Mouse (Mus musculus) lung, embryonic 15.5 days (tissue): ENCODE data around the gene Oscar. TPM values are rescaled to one million over a fixed set of nuclear protein-coding genes. Genes with fewer than 3 reads are reported as not detected.
"Not testable (repeated sequence)": the region's sequence is repeated elsewhere in the genome, so short reads cannot be mapped to it uniquely, and the experiment has no call there.

Experiments used
- ATAC-seq: fragments of 200-750 bp; cut with Nextera tagmentation; 2 replicates; pipeline ENCODE4 v1.8.0; 2017; ENCODE audit warnings: moderate number of reproducible peaks, borderline replicate concordance; ENCODE audit not compliant: low FRiP score, low TSS enrichment; ENCODE audit errors: extremely low read depth
- H3K27ac ChIP-seq: fragments of 300-500 bp; sonication (generic); 2 replicates; pipeline ENCODE4 v1.5.1; 2015; ENCODE audit warnings: moderate library complexity, mild to moderate bottlenecking, inconsistent platforms
- H3K27me3 ChIP-seq: fragments of 300-500 bp; sonication (generic); 2 replicates; pipeline ENCODE4 v1.6.1; 2015; ENCODE audit warnings: inconsistent platforms
- H3K36me3 ChIP-seq: fragments of 300-500 bp; sonication (generic); 2 replicates; pipeline ENCODE4 v1.6.1; 2015; ENCODE audit warnings: inconsistent platforms
- H3K4me1 ChIP-seq: fragments of 300-500 bp; sonication (generic); 2 replicates; pipeline ENCODE4 v1.6.1; 2015; ENCODE audit warnings: inconsistent platforms
- H3K4me2 ChIP-seq: fragments of 300-500 bp; sonication (generic); 2 replicates; pipeline ENCODE4 v1.6.1; 2015; ENCODE audit warnings: inconsistent platforms, mild to moderate bottlenecking, moderate library complexity
- H3K4me3 ChIP-seq: fragments of 300-500 bp; sonication (generic); 2 replicates; pipeline ENCODE4 v1.5.1; 2015; ENCODE audit warnings: mild to moderate bottlenecking, inconsistent platforms
- H3K9ac ChIP-seq: fragments of 300-500 bp; sonication (generic); 2 replicates; pipeline ENCODE4 v1.6.1; 2015; ENCODE audit warnings: inconsistent platforms
- H3K9me3 ChIP-seq: fragments of 300-500 bp; sonication (generic); 2 replicates; pipeline ENCODE4 v1.6.1; 2016; ENCODE audit warnings: inconsistent platforms
- WGBS: fragments of 180-500 bp; shearing (Covaris S2); methylation state at CpG from one replicate; pipeline ENCODE4 v1.1.7; 2015; 5-methylcytosine and 5-hydroxymethylcytosine counted together
- microRNA-seq: library from miRNA; unstranded; fragments of <30 nt; microRNA quantifications from one replicate; pipeline ENCODE4, GENCODE M21; 2016
- polyA plus RNA-seq: library from polyadenylated mRNA; unstranded; fragments of >200 nt; fragmentation: Nextera tagmentation; extraction: Ambion mirVana; gene quantifications from 2 replicates; pipeline ENCODE4 v1.2.1, GENCODE M21; 2015

The Oscar gene
- polyA plus RNA-seq, 1 experiment from 2014 or later, result 0.10 TPM

- Histone ChIP-seq H3K27me3 (no peaks in the 10 kb centered on the region), H3K36me3 (no peaks in the 10 kb centered on the region), H3K27ac (no peak overlapping the region), H3K9me3 (no peaks in the 10 kb centered on the region), H3K4me2 (no peak overlapping the region), H3K9ac (no peak overlapping the region), H3K4me1 (no peaks in the 10 kb centered on the region), H3K4me3 (no peak overlapping the region)
- no peak for ATAC-seq
- 62% methylated on average over 6 of the region's 6 CpGs for WGBS
Observed at GRCm38 (mm10) chr7:3578952-3579546, 36.9 kb downstream of the Oscar start.

- Histone ChIP-seq H3K4me3 (no peak overlapping the region), H3K9me3 (no peaks in the 10 kb centered on the region), H3K27me3 (no peaks in the 10 kb centered on the region), H3K4me2 (no peak overlapping the region), H3K36me3 (no peaks in the 10 kb centered on the region), H3K27ac (no peak overlapping the region), H3K4me1 (no peaks in the 10 kb centered on the region), H3K9ac (no peak overlapping the region)
- no peak for ATAC-seq
- 67% methylated on average over 2 of the region's 2 CpGs for WGBS
Observed at GRCm38 (mm10) chr7:3578196-3578595, 37.8 kb downstream of the Oscar start.

GRCm38 (mm10) chr7:3576354-3577124, 39.4 kb downstream of the Oscar start:
- Histone ChIP-seq H3K9me3 (no peaks in the 10 kb centered on the region), H3K4me1 (no peaks in the 10 kb centered on the region), H3K27me3 (no peaks in the 10 kb centered on the region), H3K36me3 (no peaks in the 10 kb centered on the region), H3K4me2 (no peak overlapping the region), H3K27ac (no peak overlapping the region), H3K9ac (no peak overlapping the region), H3K4me3 (no peak overlapping the region)
- WGBS, result 66% methylated on average over 5 of the region's 5 CpGs
- ATAC-seq, result no peak

GRCm38 (mm10) chr7:3574216-3574615, 41.7 kb downstream of the Oscar start:
- Histone ChIP-seq H3K27me3 (no peaks in the 10 kb centered on the region), H3K4me1 (no peaks in the 10 kb centered on the region), H3K9ac (no peak overlapping the region), H3K9me3 (no peaks in the 10 kb centered on the region), H3K4me3 (no peak overlapping the region), H3K4me2 (no peak overlapping the region), H3K27ac (no peak overlapping the region), H3K36me3 (no peaks in the 10 kb centered on the region)
- 43% methylated on average over 5 of the region's 5 CpGs for whole genome bisulfite sequencing
- no peak for ATAC-seq

- WGBS, result 67% methylated on average over 1 of the region's 1 CpGs
- Histone ChIP-seq H3K4me2 (no peak overlapping the region), H3K9ac (no peak overlapping the region), H3K4me3 (no peak overlapping the region), H3K9me3 (no peaks in the 10 kb centered on the region), H3K36me3 (no peaks in the 10 kb centered on the region), H3K27me3 (no peaks in the 10 kb centered on the region), H3K4me1 (no peaks in the 10 kb centered on the region), H3K27ac (no peak overlapping the region)
- ATAC-seq, result no peak
Observed at GRCm38 (mm10) chr7:3571847-3572246, 44.1 kb downstream of the Oscar start.

GRCm38 (mm10) chr7:3570580-3570979, 45.4 kb downstream of the Oscar start:
- H3K4me2 ChIP-seq, ATAC-seq: not testable (repeated sequence)

GRCm38 (mm10) chr7:3569725-3570124, 46.2 kb downstream of the Oscar start:
- H3K9ac ChIP-seq, result no peak overlapping the region
- no peak for ATAC-seq
- H3K27me3 ChIP-seq, result no peaks in the 10 kb centered on the region
- no peaks in the 10 kb centered on the region for H3K36me3 ChIP-seq
- H3K27ac ChIP-seq, result no peak overlapping the region
- WGBS, result 62% methylated on average over 6 of the region's 6 CpGs
- H3K4me3 ChIP-seq, result no peak overlapping the region
- H3K4me1 ChIP-seq, result no peaks in the 10 kb centered on the region
- H3K9me3 ChIP-seq, result no peaks in the 10 kb centered on the region
- no peak overlapping the region for H3K4me2 ChIP-seq

More at GRCm38 (mm10) chr7:3570580-3570979, 45.4 kb downstream of the Oscar start:
- not testable (repeated sequence) for H3K27ac ChIP-seq, H3K9me3 ChIP-seq, H3K9ac ChIP-seq, H3K36me3 ChIP-seq, H3K4me1 ChIP-seq, H3K4me3 ChIP-seq, H3K27me3 ChIP-seq
- 85% methylated on average over 3 of the region's 3 CpGs for WGBS

GRCm38 (mm10) chr7:3567336-3567735, 48.6 kb downstream of the Oscar start:
- H3K9ac ChIP-seq, result no peak overlapping the region
- no peaks in the 10 kb centered on the region for H3K27me3 ChIP-seq
- H3K4me3 ChIP-seq, result no peak overlapping the region
- WGBS, result 28% methylated on average over 2 of the region's 2 CpGs
- H3K36me3 ChIP-seq, result no peaks in the 10 kb centered on the region
- no peak overlapping the region for H3K4me2 ChIP-seq
- no peaks in the 10 kb centered on the region for H3K4me1 ChIP-seq
- H3K27ac ChIP-seq, result no peak overlapping the region
- ATAC-seq, result no peak
- H3K9me3 ChIP-seq, result no peaks in the 10 kb centered on the region

Small RNA genes lying within 50 kb of the gene (microRNA-seq; reads per million reads assigned to microRNA genes)
- gene Gm25100, result not detected
- 2.0 reads per million, percentile 5 among the genes with 10 or more reads in this experiment for gene Mir3572

Other genes starting within 250 kb of the Oscar start
- gene Cacng8, start 225.5 kb downstream of the Oscar start, polyA plus RNA-seq, result 2.2 and 2.4 TPM in 2 replicates
- gene Cacng6, start 192.0 kb downstream of the Oscar start, polyA plus RNA-seq, result 0.30 TPM in 1 of 2 replicates, not detected in the other
- gene Tarm1, start 113.5 kb downstream of the Oscar start, polyA plus RNA-seq, result 0.10 TPM in 1 of 2 replicates, not detected in the other
- 479 and 491 TPM in 2 replicates for gene Ndufa3, start 1.2 kb upstream of the Oscar start, polyA plus RNA-seq
- 27.6 and 29.5 TPM in 2 replicates for gene Tfpt, start 13.8 kb upstream of the Oscar start, polyA plus RNA-seq
- 104 and 105 TPM in 2 replicates for gene Prpf31, start 13.8 kb upstream of the Oscar start, polyA plus RNA-seq
- gene Cnot3, start 29.1 kb upstream of the Oscar start, polyA plus RNA-seq, result 51.4 TPM in 2 replicates
- gene Leng1, start 49.7 kb upstream of the Oscar start, polyA plus RNA-seq, result 15.0 and 15.8 TPM in 2 replicates
- gene Tmc4, start 61.4 kb upstream of the Oscar start, polyA plus RNA-seq, result 21.7 and 25.5 TPM in 2 replicates
- 296 and 312 TPM in 2 replicates for gene Tsen34, start 76.7 kb upstream of the Oscar start, polyA plus RNA-seq
- gene Mboat7, start 77.4 kb upstream of the Oscar start, polyA plus RNA-seq, result 49.8 and 51.4 TPM in 2 replicates
- 1,380 and 1,502 TPM in 2 replicates for gene Rps9, start 87.8 kb upstream of the Oscar start, polyA plus RNA-seq
- gene Pirb, start 104.2 kb upstream of the Oscar start, polyA plus RNA-seq, result 0.72 and 1.4 TPM in 2 replicates
- gene Gm15448, start 209.5 kb upstream of the Oscar start, polyA plus RNA-seq, result not detected in 2 replicates
- gene Pira2, start 228.9 kb upstream of the Oscar start, polyA plus RNA-seq, result 0.50 and 0.65 TPM in 2 replicates